Mouse (Mus musculus): ENCODE measurements around the gene Nfia. TPM values are rescaled to one million over a fixed set of nuclear protein-coding genes. Genes with fewer than 3 reads are reported as not detected.

Gene Nfia
- polyA plus RNA-seq, 1 experiment = 8.1 TPM

GRCm38 (mm10) chr4:97912155-97912554 lies 139.6 kb downstream of the Nfia start:
- H3K36me3 ChIP-seq (ENCODE audit: control insufficient read depth, insufficient read depth, low read length) = no peaks in the 10 kb centered on the region
- peaks cover 7% of the 10 kb centered on the region for H3K4me1 ChIP-seq (ENCODE audit: control insufficient read depth, insufficient read depth, low read length)
- TF ChIP-seq CTCF (IDR thresholded peaks at IDR 0.05; ENCODE audit: control insufficient read depth, insufficient read depth, insufficient replicate concordance, low read depth, low read length) = no peak
- TF ChIP-seq POLR2A (IDR thresholded peaks at IDR 0.05; ENCODE audit: control insufficient read depth, low read depth, low read length) = no peak
- H3K27ac ChIP-seq (ENCODE audit: control insufficient read depth, insufficient read depth, low read depth, low read length) = peak overlapping the region; percentile 36; the same call in 1 of the 2 replicates
- H3K27me3 ChIP-seq (ENCODE audit: control insufficient read depth, insufficient read depth, low read length) = no peaks in the 10 kb centered on the region
- H3K4me3 ChIP-seq (ENCODE audit: control insufficient read depth, low read depth, low read length) = no peak overlapping the region

GRCm38 (mm10) chr4:97912560-97912959 lies 140.0 kb downstream of the Nfia start:
- no peaks in the 10 kb centered on the region for H3K36me3 ChIP-seq (ENCODE audit: control insufficient read depth, insufficient read depth, low read length)
- TF ChIP-seq CTCF (IDR thresholded peaks at IDR 0.05; ENCODE audit: control insufficient read depth, insufficient read depth, insufficient replicate concordance, low read depth, low read length) = no peak
- TF ChIP-seq POLR2A (IDR thresholded peaks at IDR 0.05; ENCODE audit: control insufficient read depth, low read depth, low read length) = no peak
- peaks cover 7% of the 10 kb centered on the region for H3K4me1 ChIP-seq (ENCODE audit: control insufficient read depth, insufficient read depth, low read length)
- no peak overlapping the region for H3K4me3 ChIP-seq (ENCODE audit: control insufficient read depth, low read depth, low read length)
- no peaks in the 10 kb centered on the region for H3K27me3 ChIP-seq (ENCODE audit: control insufficient read depth, insufficient read depth, low read length)
- H3K27ac ChIP-seq (ENCODE audit: control insufficient read depth, insufficient read depth, low read depth, low read length) = no peak overlapping the region

GRCm38 (mm10) chr4:97914348-97914747 lies 141.8 kb downstream of the Nfia start:
- Histone ChIP-seq H3K27ac (ENCODE audit: control insufficient read depth, insufficient read depth, low read depth, low read length) (no peak overlapping the region), H3K36me3 (ENCODE audit: control insufficient read depth, insufficient read depth, low read length) (no peaks in the 10 kb centered on the region), H3K4me1 (ENCODE audit: control insufficient read depth, insufficient read depth, low read length) (peaks cover 4% of the 10 kb centered on the region), H3K27me3 (ENCODE audit: control insufficient read depth, insufficient read depth, low read length) (no peaks in the 10 kb centered on the region), H3K4me3 (ENCODE audit: control insufficient read depth, low read depth, low read length) (no peak overlapping the region)
- TF ChIP-seq CTCF (IDR thresholded peaks at IDR 0.05; ENCODE audit: control insufficient read depth, insufficient read depth, insufficient replicate concordance, low read depth, low read length) (no peak), POLR2A (IDR thresholded peaks at IDR 0.05; ENCODE audit: control insufficient read depth, low read depth, low read length) (no peak)

GRCm38 (mm10) chr4:97914761-97915160 lies 142.2 kb downstream of the Nfia start:
- TF ChIP-seq POLR2A (IDR thresholded peaks at IDR 0.05; ENCODE audit: control insufficient read depth, low read depth, low read length) (no peak), CTCF (IDR thresholded peaks at IDR 0.05; ENCODE audit: control insufficient read depth, insufficient read depth, insufficient replicate concordance, low read depth, low read length) (no peak)
- Histone ChIP-seq H3K27ac (ENCODE audit: control insufficient read depth, insufficient read depth, low read depth, low read length) (no peak overlapping the region), H3K36me3 (ENCODE audit: control insufficient read depth, insufficient read depth, low read length) (no peaks in the 10 kb centered on the region), H3K4me3 (ENCODE audit: control insufficient read depth, low read depth, low read length) (no peak overlapping the region), H3K27me3 (ENCODE audit: control insufficient read depth, insufficient read depth, low read length) (no peaks in the 10 kb centered on the region), H3K4me1 (ENCODE audit: control insufficient read depth, insufficient read depth, low read length) (peaks cover 4% of the 10 kb centered on the region)

- Histone ChIP-seq H3K4me3 (ENCODE audit: control insufficient read depth, low read depth, low read length) (no peak overlapping the region), H3K36me3 (ENCODE audit: control insufficient read depth, insufficient read depth, low read length) (no peaks in the 10 kb centered on the region), H3K4me1 (ENCODE audit: control insufficient read depth, insufficient read depth, low read length) (no peaks in the 10 kb centered on the region), H3K27me3 (ENCODE audit: control insufficient read depth, insufficient read depth, low read length) (no peaks in the 10 kb centered on the region), H3K27ac (ENCODE audit: control insufficient read depth, insufficient read depth, low read depth, low read length) (no peak overlapping the region)
- TF ChIP-seq CTCF (IDR thresholded peaks at IDR 0.05; ENCODE audit: control insufficient read depth, insufficient read depth, insufficient replicate concordance, low read depth, low read length) (no peak), POLR2A (IDR thresholded peaks at IDR 0.05; ENCODE audit: control insufficient read depth, low read depth, low read length) (no peak)
These were observed 145.0 kb downstream of the Nfia start for GRCm38 (mm10) chr4:97917568-97917967.

- H3K36me3 ChIP-seq (ENCODE audit: control insufficient read depth, insufficient read depth, low read length) = no peaks in the 10 kb centered on the region
- no peak overlapping the region for H3K4me3 ChIP-seq (ENCODE audit: control insufficient read depth, low read depth, low read length)
- no peak overlapping the region for H3K27ac ChIP-seq (ENCODE audit: control insufficient read depth, insufficient read depth, low read depth, low read length)
- H3K4me1 ChIP-seq (ENCODE audit: control insufficient read depth, insufficient read depth, low read length) = no peaks in the 10 kb centered on the region
- TF ChIP-seq POLR2A (IDR thresholded peaks at IDR 0.05; ENCODE audit: control insufficient read depth, low read depth, low read length) (no peak), CTCF (IDR thresholded peaks at IDR 0.05; ENCODE audit: control insufficient read depth, insufficient read depth, insufficient replicate concordance, low read depth, low read length) (no peak)
- H3K27me3 ChIP-seq (ENCODE audit: control insufficient read depth, insufficient read depth, low read length) = no peaks in the 10 kb centered on the region
These were observed 146.1 kb downstream of the Nfia start for GRCm38 (mm10) chr4:97918675-97919074.

- Histone ChIP-seq H3K27me3 (ENCODE audit: control insufficient read depth, insufficient read depth, low read length) (no peaks in the 10 kb centered on the region), H3K36me3 (ENCODE audit: control insufficient read depth, insufficient read depth, low read length) (no peaks in the 10 kb centered on the region), H3K4me1 (ENCODE audit: control insufficient read depth, insufficient read depth, low read length) (no peaks in the 10 kb centered on the region), H3K27ac (ENCODE audit: control insufficient read depth, insufficient read depth, low read depth, low read length) (no peak overlapping the region), H3K4me3 (ENCODE audit: control insufficient read depth, low read depth, low read length) (no peak overlapping the region)
- TF ChIP-seq CTCF (IDR thresholded peaks at IDR 0.05; ENCODE audit: control insufficient read depth, insufficient read depth, insufficient replicate concordance, low read depth, low read length) = no peak
These were observed 147.2 kb downstream of the Nfia start for GRCm38 (mm10) chr4:97919773-97920172.
